Mouse (Mus musculus): ENCODE results near the gene Ralgps2.

Ralgps2 gene

DNA sequence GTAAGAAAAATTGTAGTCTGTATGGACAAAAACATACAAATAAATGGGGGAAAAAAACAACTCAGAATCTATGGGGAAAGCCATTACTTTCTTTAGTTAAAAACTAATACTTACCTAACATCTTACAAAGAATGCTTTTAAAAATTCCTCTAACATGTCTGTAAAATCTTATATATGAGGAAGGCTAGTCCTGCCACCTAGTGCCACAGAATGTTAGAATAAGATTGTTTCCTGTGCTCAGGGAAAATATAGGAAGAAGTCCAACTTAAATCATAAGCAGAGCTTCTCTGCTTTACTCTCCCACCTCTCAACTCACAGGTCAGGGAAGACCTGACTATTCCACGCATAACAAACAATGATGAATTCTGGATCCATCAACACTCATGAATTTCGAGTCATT lies 53.5 kb downstream of the Ralgps2 start:
- TF ChIP-seq GATA4 (IDR thresholded peaks at IDR 0.05; ENCODE audit: insufficient replicate concordance, low read length): no peak

DNA sequence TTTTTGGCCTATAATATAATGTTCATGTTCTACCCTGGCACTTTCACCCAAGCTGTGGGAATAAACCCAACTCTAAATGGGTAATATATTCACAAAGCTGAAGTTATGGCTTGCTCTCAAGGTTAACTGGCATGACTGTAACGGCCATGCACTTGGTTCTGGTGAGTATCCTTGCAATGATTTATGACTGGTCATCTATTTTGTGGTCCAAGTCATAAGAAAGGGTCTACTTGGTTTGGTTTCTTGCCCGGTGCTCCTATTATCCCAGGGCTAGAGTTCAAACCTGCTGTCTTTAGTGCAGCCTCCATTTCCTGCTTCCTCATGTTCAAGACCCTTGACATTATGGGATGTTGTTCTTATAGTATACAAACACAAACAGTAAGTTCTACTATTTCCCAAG lies 54.6 kb downstream of the Ralgps2 start:
- TF ChIP-seq GATA4 (IDR thresholded peaks at IDR 0.05; ENCODE audit: insufficient replicate concordance, low read length): no peak

DNA sequence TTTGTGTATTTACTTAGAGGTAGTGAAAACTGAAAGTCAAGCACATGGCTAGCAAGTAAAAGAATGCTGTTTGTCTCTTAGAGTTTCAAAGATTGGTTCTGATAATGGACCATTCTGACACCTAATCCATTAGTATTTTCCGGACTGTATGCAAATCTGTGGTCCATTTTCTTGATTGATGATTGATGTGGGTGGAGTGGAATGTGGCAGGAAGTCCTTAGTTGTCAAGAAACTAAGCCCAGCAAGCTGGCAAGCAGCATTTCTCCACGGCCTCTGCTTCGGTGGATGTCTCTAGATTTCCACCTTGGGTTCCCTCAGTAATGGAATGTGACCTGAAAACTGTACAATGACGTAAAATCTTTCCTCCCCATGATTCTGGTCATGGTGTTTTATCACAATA lies 68.8 kb downstream of the Ralgps2 start:
- TF ChIP-seq GATA4 (IDR thresholded peaks at IDR 0.05; ENCODE audit: insufficient replicate concordance, low read length): no peak

DNA sequence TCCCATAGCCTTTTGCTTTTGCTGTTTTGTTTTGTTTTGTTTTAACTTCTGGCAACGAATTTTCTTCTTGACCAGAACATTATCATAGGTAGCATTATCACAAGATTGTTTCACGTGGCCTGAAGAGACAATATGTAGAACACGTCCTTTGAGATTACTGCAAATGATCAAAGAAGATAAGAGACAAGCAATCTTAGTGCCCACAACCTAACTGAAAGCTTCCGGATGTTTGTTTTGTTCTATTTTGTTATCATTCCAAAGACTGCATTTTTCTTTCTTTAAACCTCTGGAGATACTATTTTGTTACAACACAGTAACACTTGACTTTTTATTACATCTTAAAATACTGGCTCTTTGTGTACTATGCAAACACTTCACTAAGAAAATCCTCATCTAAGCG lies 69.4 kb downstream of the Ralgps2 start:
- no peak for TF ChIP-seq GATA4 (IDR thresholded peaks at IDR 0.05; ENCODE audit: insufficient replicate concordance, low read length)

DNA sequence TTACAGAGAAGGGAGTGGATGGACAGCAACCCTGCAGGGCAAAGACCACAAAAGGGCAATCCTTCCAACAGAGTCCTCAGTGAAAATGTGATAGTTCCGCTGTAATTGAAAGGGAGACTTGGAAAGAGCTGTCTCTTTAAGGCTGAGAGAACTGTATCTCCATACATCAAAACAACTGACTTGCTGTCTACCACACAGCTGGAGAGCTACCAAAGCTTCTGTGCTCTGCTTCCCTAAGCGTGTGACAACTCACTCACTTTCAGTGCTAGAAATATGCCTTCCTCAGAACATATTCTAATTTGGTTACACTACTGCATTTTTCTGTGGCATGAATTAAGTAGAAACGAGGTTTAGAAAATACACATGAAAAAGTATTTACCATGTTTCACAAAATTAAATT lies 75.2 kb downstream of the Ralgps2 start:
- TF ChIP-seq GATA4 (IDR thresholded peaks at IDR 0.05; ENCODE audit: insufficient replicate concordance, low read length): no peak

DNA sequence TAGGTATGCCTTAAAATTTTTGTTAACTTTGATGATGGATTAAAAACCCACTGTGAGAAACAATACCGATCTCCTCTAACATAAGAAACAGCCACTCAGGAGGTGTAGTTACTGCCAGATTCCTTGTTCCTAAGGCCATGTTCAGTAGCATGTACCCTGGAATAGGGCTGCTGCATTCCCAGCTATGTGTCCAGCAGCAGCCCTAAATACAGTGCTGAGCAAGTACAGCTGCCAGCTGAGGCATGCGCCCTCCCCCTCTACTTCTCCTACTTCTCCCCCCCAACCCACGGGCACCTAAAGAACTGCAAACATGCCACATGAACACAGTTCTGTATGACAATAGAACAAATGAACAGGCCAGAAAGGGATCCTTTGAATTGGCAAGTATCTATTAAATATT lies 75.7 kb downstream of the Ralgps2 start:
- no peak for TF ChIP-seq GATA4 (IDR thresholded peaks at IDR 0.05; ENCODE audit: insufficient replicate concordance, low read length)

DNA sequence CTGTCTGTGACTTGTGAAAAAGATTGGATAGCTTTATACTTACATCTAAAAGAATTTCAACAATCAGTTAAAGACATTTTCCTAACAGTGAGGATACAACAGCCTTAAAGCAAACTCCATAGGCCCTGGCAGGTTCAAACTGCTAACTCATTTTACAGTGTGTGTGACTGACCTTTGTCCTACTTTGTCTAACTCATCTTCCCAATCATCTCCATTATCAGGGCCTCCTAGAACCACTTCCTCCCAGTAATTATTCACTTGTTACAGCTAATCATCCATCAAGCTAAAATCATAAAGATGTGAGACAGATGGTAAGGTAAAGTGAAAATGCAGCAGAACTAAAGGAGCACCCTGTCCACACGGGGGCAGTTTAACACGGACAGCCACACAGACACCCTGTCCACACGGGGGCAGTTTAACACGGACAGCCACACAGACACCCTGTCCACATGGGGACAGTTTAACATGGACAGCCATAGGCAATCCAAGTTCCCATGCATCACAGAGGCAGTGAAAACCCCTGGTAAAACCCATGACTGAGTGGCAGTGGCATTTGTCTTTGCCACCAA lies 77.9 kb downstream of the Ralgps2 start:
- no peak for TF ChIP-seq GATA4 (IDR thresholded peaks at IDR 0.05; ENCODE audit: insufficient replicate concordance, low read length)

DNA sequence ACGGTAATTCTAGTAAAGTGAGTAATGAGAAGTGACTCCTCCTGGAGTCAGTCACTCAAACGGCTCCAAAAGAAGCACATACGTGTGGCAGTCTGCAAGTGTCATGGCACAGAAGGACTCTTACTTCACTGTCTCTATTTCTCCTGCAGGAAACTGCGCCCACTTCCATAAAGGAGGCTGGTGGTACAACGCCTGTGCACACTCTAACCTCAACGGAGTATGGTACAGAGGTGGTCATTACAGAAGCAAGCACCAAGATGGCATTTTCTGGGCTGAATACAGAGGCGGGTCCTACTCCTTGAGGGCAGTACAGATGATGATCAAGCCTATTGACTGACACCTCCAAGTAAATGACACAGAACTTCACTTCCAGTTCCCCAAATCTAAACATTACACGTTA lies 79.2 kb downstream of the Ralgps2 start:
- no peak for TF ChIP-seq GATA4 (IDR thresholded peaks at IDR 0.05; ENCODE audit: insufficient replicate concordance, low read length)

DNA sequence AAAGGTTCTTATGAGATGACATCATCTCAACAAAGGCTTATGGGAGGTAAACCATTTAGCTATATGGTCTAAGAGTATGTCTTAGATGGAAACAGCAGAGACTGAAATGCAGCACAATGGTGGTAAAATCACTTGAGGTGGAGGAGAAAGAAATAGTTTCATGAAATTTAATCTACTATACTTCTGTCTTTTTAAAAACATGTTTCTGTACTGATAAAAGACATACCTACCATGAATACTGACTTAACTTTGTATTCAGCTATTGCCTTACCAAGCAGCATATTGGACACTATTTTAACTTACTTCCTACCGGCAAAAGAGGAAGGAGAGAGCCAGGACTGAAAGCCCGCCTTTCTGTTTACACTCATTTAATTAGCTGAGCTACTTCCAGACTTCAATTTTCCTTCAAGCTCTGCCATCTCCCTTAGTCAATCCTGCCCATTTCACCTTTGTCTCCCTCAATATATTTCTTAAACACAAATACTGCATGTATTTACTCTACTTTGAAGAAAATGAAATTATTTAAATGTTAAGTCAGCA lies 79.6 kb downstream of the Ralgps2 start:
- TF ChIP-seq GATA4 (IDR thresholded peaks at IDR 0.05; ENCODE audit: insufficient replicate concordance, low read length): no peak

DNA sequence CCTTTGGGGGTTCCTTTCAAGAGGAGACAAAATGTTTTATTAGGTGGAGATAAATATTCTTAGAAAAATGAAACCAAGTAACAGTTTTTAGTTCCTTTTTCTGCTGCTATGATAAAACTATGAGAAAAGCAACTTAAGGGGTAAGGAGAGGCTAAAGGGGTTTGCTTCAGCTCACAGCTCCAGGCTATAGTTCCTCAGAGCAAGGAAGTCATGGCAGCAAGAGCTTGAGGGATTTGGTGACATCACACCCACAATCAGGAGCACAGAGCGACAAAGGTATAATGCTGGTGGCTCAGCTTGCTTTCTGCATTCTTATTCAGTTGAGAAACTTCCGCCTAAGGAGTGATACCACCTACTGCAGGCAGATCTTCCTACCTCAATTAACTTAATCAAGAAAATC lies 80.3 kb downstream of the Ralgps2 start:
- no peak for TF ChIP-seq GATA4 (IDR thresholded peaks at IDR 0.05; ENCODE audit: insufficient replicate concordance, low read length)

DNA sequence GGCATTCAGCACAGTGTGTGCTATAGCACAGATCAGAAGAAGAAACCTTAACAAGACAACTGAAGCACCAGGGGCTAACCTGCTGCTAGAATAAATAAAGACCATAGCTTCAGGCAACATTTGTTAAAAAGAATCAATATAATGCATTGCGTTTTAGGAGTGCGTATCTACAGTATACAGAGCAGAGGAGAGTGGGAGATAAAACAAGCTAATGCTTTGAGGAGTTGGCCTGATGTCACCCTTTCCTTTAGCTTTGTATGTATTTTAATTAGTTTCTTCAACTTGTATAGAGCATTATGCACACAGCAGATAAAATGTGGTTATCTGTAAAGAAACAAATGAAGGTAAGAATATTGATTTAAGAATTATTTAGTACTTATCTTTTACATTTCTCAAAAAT lies 82.8 kb downstream of the Ralgps2 start:
- no peak for TF ChIP-seq GATA4 (IDR thresholded peaks at IDR 0.05; ENCODE audit: insufficient replicate concordance, low read length)

DNA sequence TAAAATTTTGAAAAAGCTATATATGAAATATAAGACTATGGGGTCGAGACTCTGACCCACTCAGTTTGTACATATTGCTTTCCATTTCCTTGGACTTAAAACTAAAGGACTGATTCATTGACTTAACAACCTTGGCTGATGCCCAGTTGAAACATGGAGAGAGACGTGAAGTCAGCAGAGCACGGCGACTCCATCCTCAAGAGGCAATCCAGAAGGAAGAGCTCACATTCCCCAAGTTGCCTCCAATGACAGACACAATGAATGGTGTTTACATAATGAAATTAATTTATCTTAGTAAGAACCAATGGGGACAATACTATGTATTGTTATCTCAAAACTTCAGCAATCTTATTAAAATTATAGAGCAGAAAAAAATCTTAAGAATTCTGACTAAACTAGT lies 84.9 kb downstream of the Ralgps2 start:
- no peak for TF ChIP-seq GATA4 (IDR thresholded peaks at IDR 0.05; ENCODE audit: insufficient replicate concordance, low read length)

DNA sequence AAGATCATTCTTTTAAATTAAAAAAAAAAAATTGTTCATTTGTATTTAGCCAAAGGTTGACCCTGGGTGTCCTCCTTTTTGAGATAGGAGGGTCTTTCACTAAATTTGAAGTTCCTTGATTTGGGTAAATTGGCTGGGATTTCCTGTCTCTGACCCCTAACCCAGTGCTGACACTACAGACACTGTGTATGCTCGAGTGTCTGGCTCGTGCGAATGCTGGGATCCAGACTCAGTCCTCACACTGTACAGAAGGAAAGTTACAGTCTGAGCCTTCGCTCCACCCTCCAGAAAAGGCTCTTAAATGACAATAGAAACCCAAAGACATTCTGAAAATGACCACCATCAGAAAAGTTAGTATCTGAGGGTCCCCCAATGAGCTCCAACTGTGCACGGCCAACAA lies 86.6 kb downstream of the Ralgps2 start:
- no peak for TF ChIP-seq GATA4 (IDR thresholded peaks at IDR 0.05; ENCODE audit: insufficient replicate concordance, low read length)

DNA sequence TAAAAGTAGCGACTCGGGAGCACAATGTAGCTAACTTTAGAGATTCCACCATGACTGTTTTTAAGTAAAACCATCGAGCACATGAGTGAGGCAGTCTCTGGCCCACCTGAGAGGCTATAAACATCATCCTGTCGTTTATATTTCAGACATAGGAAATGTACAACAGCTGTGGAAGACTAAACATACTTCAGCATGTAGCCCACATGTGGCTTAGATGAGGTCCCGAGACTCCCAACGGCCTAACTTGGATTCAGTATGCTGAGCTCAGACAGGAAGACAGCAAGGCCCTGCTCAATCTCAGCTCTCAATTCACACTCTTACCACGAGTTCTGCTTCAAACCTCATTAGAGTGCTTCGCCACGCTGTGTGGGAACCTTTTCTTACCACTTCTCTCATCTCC lies 87.0 kb downstream of the Ralgps2 start:
- no peak for TF ChIP-seq GATA4 (IDR thresholded peaks at IDR 0.05; ENCODE audit: insufficient replicate concordance, low read length)

DNA sequence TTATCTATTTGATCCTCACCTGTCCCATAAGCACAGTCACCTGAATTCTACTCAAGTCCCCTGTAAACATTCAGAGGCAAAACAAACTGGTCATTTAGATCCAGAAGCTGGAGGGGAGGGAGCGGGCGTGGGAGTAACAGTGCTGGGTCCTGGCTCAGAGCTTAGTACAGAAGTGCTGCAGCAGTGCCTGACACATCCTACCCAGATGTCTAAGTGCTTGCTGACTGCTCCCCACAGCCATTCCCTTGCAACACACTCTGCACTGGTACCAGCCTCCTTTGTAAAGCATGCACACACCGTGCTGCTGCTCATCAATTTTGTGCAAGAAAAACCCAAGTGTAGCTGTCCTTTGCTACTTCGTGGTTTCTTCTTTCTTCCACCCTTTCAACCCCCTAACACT lies 92.3 kb downstream of the Ralgps2 start:
- TF ChIP-seq GATA4 (IDR thresholded peaks at IDR 0.05; ENCODE audit: insufficient replicate concordance, low read length): no peak

DNA sequence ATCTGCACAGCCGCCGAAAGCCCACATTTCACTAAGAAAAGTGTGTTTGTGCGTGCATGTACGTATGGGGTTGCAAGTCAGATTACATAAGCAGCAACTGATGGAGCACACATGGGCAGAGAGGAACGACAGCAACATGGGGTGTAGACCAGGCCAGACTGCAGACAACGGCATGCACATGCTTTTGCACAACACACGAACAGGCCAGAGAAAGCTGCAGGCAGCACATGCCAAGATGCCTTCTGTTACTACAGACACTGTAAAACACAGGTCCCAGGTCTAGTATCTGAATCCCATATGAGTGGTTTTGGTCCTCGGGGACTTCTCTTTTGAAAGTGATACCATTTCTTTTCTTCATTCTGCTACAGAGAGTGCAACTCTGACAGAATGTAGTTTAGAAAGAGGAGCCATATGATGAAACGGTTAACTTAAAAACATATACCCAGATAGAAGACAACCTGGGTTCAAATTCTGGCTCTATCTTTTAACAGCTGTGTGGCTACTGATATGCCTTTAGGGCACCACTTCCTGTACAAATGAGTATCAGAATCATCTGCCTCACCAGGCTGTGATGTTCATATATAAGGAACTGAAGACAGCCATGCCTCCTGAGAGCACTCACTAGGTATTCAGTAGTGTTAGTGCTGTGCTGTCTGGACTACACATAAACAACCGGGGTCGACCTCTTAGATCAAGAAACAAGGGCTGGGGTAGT lies 97.6 kb downstream of the Ralgps2 start:
- TF ChIP-seq GATA4 (IDR thresholded peaks at IDR 0.05; ENCODE audit: insufficient replicate concordance, low read length): no peak

DNA sequence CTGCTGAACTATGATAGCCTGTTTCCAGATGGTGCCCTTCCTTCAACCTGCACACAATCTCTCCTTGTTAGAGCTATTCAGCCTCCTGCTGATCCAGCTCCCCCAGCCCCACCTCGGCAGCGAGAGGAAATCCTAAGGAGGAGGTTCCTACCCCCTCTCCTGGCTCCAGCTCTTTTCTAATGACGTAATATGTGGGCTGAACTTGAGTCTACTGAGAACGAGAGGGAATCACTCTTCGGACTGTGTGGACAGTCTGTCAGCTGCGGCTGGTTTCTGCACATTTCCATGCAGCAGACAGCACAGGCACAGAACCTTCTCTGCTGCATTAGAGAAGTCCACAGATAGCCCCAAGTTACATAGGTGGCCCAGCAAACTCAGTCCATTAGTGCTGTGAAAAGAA lies 100.7 kb downstream of the Ralgps2 start:
- no peak for TF ChIP-seq GATA4 (IDR thresholded peaks at IDR 0.05; ENCODE audit: insufficient replicate concordance, low read length)
